Mouse (Mus musculus): Measurements from ENCODE around the gene Wdr76. TPM values are rescaled to one million over a fixed set of nuclear protein-coding genes. Genes with fewer than 3 reads are reported as not detected.

Wdr76 gene
- polyA plus RNA-seq, 1 experiment = 15.5 TPM

- DNase-seq = no peak
- Histone ChIP-seq H3K27ac (ENCODE audit: control insufficient read depth, insufficient read depth, low read length) (no peak overlapping the region), H3K4me1 (replicated peaks; ENCODE audit: control insufficient read depth, insufficient read depth, low read length) (no peaks in the 10 kb centered on the region), H3K27me3 (ENCODE audit: control insufficient read depth, insufficient read depth, low read length) (no peaks in the 10 kb centered on the region), H3K4me3 (ENCODE audit: control insufficient read depth, insufficient read depth, low read length) (no peak overlapping the region), H3K36me3 (ENCODE audit: control insufficient read depth, insufficient read depth, low read length) (no peaks in the 10 kb centered on the region)
- 86% methylated on average over 5 of the region's 5 CpGs for WGBS
- no peak for TF ChIP-seq POLR2A (IDR thresholded peaks at IDR 0.05; ENCODE audit: control insufficient read depth, extremely low read depth, insufficient read depth, low read length, poor library complexity)
- TF ChIP-seq CTCF (IDR thresholded peaks at IDR 0.05; ENCODE audit: borderline replicate concordance, control insufficient read depth, extremely low read depth, insufficient read depth, low read length, poor library complexity) = no peak
These were observed 59.4 kb downstream of the Wdr76 start for GRCm38 (mm10) chr2:121565911-121566310.

GRCm38 (mm10) chr2:121570049-121570448, 63.5 kb downstream of the Wdr76 start:
- TF ChIP-seq POLR2A (IDR thresholded peaks at IDR 0.05; ENCODE audit: control insufficient read depth, extremely low read depth, insufficient read depth, low read length, poor library complexity) (no peak), CTCF (IDR thresholded peaks at IDR 0.05; ENCODE audit: borderline replicate concordance, control insufficient read depth, extremely low read depth, insufficient read depth, low read length, poor library complexity) (no peak)
- no peaks in the 10 kb centered on the region for H3K27me3 ChIP-seq (ENCODE audit: control insufficient read depth, insufficient read depth, low read length)
- DNase-seq = no peak
- 80% methylated on average over 3 of the region's 3 CpGs for WGBS
- H3K36me3 ChIP-seq (ENCODE audit: control insufficient read depth, insufficient read depth, low read length) = no peaks in the 10 kb centered on the region
- H3K27ac ChIP-seq (ENCODE audit: control insufficient read depth, insufficient read depth, low read length) = no peak overlapping the region
- H3K4me3 ChIP-seq (ENCODE audit: control insufficient read depth, insufficient read depth, low read length) = no peak overlapping the region
- H3K4me1 ChIP-seq (replicated peaks; ENCODE audit: control insufficient read depth, insufficient read depth, low read length) = no peaks in the 10 kb centered on the region

GRCm38 (mm10) chr2:121570999-121571655, 64.6 kb downstream of the Wdr76 start:
- no peaks in the 10 kb centered on the region for H3K36me3 ChIP-seq (ENCODE audit: control insufficient read depth, insufficient read depth, low read length)
- no peak overlapping the region for H3K27ac ChIP-seq (ENCODE audit: control insufficient read depth, insufficient read depth, low read length)
- H3K4me3 ChIP-seq (ENCODE audit: control insufficient read depth, insufficient read depth, low read length) = no peak overlapping the region
- DNase-seq = no peak
- H3K4me1 ChIP-seq (replicated peaks; ENCODE audit: control insufficient read depth, insufficient read depth, low read length) = no peaks in the 10 kb centered on the region
- TF ChIP-seq POLR2A (IDR thresholded peaks at IDR 0.05; ENCODE audit: control insufficient read depth, extremely low read depth, insufficient read depth, low read length, poor library complexity) = no peak
- no peak for TF ChIP-seq CTCF (IDR thresholded peaks at IDR 0.05; ENCODE audit: borderline replicate concordance, control insufficient read depth, extremely low read depth, insufficient read depth, low read length, poor library complexity)
- no peaks in the 10 kb centered on the region for H3K27me3 ChIP-seq (ENCODE audit: control insufficient read depth, insufficient read depth, low read length)
- WGBS = 75% methylated on average over 8 of the region's 8 CpGs

DNA sequence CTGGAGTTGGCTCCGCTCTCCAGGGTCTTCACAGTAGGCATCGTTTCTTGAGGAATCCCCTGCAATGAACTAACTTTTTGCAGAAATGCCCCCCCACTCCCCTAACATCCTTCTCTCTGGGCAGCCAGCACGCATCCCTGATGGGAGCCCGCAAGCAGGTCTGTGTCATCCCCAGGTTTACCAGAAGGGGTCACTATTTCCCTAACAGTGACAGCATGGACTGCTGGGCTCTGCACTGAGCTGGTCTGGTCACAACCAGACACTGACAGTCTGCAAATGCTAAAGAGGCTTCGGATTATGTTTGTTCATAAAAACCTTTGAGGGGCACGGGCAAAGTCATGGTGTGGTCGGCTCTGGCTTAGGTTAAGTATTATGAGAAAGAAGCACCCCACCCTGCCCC, 65.3 kb downstream of the Wdr76 start:
- peak; percentile 78 for DNase-seq
- TF ChIP-seq CTCF (IDR thresholded peaks at IDR 0.05; ENCODE audit: borderline replicate concordance, control insufficient read depth, extremely low read depth, insufficient read depth, low read length, poor library complexity) (peak; percentile 73; the same call in 1 of the 2 replicates), POLR2A (IDR thresholded peaks at IDR 0.05; ENCODE audit: control insufficient read depth, extremely low read depth, insufficient read depth, low read length, poor library complexity) (no peak)
- H3K27ac ChIP-seq (ENCODE audit: control insufficient read depth, insufficient read depth, low read length) = no peak overlapping the region
- no peaks in the 10 kb centered on the region for H3K4me1 ChIP-seq (replicated peaks; ENCODE audit: control insufficient read depth, insufficient read depth, low read length)
- no peaks in the 10 kb centered on the region for H3K36me3 ChIP-seq (ENCODE audit: control insufficient read depth, insufficient read depth, low read length)
- WGBS = 19% methylated on average over 7 of the region's 7 CpGs
- H3K27me3 ChIP-seq (ENCODE audit: control insufficient read depth, insufficient read depth, low read length) = no peaks in the 10 kb centered on the region
- no peak overlapping the region for H3K4me3 ChIP-seq (ENCODE audit: control insufficient read depth, insufficient read depth, low read length)

DNA sequence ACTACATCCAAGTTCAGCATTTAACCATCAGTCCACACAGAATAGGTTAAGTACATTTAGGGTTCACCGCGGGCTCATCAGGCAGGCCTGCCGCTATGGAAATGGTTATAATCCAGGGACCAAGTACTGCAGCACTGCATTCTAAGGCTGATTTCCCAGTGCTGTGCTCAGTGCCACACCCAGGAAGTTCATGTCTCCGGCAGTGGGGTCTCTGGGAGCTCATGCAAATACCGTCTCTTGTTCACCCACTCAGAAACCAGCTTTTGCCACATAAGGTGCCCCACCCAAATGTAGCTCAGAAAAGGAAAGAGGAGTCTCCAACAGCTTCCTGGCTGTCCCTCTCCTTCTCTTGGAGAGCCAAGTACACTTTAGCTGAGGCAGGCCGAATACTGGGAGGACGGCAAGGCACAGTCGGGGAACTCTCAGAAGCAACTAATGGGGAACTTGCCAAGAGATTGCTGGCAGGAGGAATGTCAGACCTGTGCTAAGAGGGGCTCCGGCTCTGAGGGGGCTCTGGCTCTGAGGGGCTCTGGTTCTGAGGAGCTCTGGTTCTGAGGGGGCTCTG, 67.6 kb downstream of the Wdr76 start:
- no peaks in the 10 kb centered on the region for H3K27me3 ChIP-seq (ENCODE audit: control insufficient read depth, insufficient read depth, low read length)
- no peaks in the 10 kb centered on the region for H3K4me1 ChIP-seq (replicated peaks; ENCODE audit: control insufficient read depth, insufficient read depth, low read length)
- H3K4me3 ChIP-seq (ENCODE audit: control insufficient read depth, insufficient read depth, low read length) = no peak overlapping the region
- H3K27ac ChIP-seq (ENCODE audit: control insufficient read depth, insufficient read depth, low read length) = no peak overlapping the region
- TF ChIP-seq CTCF (IDR thresholded peaks at IDR 0.05; ENCODE audit: borderline replicate concordance, control insufficient read depth, extremely low read depth, insufficient read depth, low read length, poor library complexity) = no peak
- TF ChIP-seq POLR2A (IDR thresholded peaks at IDR 0.05; ENCODE audit: control insufficient read depth, extremely low read depth, insufficient read depth, low read length, poor library complexity) = no peak
- DNase-seq = no peak
- WGBS = 74% methylated on average over 9 of the region's 9 CpGs
- H3K36me3 ChIP-seq (ENCODE audit: control insufficient read depth, insufficient read depth, low read length) = no peaks in the 10 kb centered on the region

DNA sequence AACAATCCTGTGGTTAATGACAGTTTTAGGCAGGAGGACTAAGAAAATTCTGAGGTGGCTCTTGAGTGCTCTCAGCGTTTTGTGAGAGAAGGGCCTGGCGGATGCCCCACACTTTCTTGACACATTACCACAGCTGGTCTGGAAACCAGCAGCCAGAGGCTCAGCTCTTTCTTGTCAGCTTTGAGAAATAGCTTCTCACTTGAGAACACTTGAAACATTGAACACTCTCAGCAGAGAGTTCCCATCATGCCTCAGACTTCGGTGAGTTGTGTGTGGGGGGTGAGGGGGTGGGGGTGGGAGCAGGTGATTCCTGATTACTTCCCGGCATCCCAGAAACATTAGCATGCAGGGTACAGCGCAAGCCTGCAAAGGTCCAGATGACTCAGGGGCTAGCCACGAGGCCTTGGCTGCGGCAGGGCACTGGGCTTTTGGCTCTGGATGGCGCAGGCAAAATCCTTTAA, 69.2 kb downstream of the Wdr76 start:
- no peak for DNase-seq
- 84% methylated on average over 8 of the region's 8 CpGs for WGBS
- H3K27ac ChIP-seq (ENCODE audit: control insufficient read depth, insufficient read depth, low read length) = no peak overlapping the region

More for the DNA sequence above, 69.2 kb downstream of the Wdr76 start:
- Histone ChIP-seq H3K36me3 (ENCODE audit: control insufficient read depth, insufficient read depth, low read length) (no peaks in the 10 kb centered on the region), H3K4me3 (ENCODE audit: control insufficient read depth, insufficient read depth, low read length) (no peak overlapping the region), H3K27me3 (ENCODE audit: control insufficient read depth, insufficient read depth, low read length) (no peaks in the 10 kb centered on the region), H3K4me1 (replicated peaks; ENCODE audit: control insufficient read depth, insufficient read depth, low read length) (no peaks in the 10 kb centered on the region)
- TF ChIP-seq POLR2A (IDR thresholded peaks at IDR 0.05; ENCODE audit: control insufficient read depth, extremely low read depth, insufficient read depth, low read length, poor library complexity) (no peak), CTCF (IDR thresholded peaks at IDR 0.05; ENCODE audit: borderline replicate concordance, control insufficient read depth, extremely low read depth, insufficient read depth, low read length, poor library complexity) (no peak)

All from thymus, adult 2 months (tissue).